Mouse (Mus musculus): ENCODE measurements around the gene Tbc1d24. TPM values are rescaled to one million over a fixed set of nuclear protein-coding genes. Genes with fewer than 3 reads are reported as not detected.
A peak's percentile ranks its signal among the peaks of the same experiment; 100 is the strongest.

Tbc1d24 gene
- polyA plus RNA-seq, 1 experiment = 62.9 TPM

GRCm38 (mm10) chr17:24210591-24210990, 5.2 kb upstream of the Tbc1d24 start:
- Histone ChIP-seq H3K27ac (ENCODE audit: insufficient read depth, low read depth, low read length) (no peak overlapping the region), H3K4me3 (ENCODE audit: low read depth, low read length) (no peak overlapping the region), H3K27me3 (ENCODE audit: control insufficient read depth, insufficient read depth, low read length) (peaks cover 23% of the 10 kb centered on the region), H3K36me3 (ENCODE audit: control insufficient read depth, insufficient read depth, low read length) (peaks cover 4% of the 10 kb centered on the region), H3K4me1 (ENCODE audit: control insufficient read depth, insufficient read depth, insufficient read length, low read length) (peaks cover 34% of the 10 kb centered on the region)
- WGBS = 90% methylated on average over 3 of the region's 3 CpGs
- TF ChIP-seq CTCF (IDR thresholded peaks at IDR 0.05; ENCODE audit: extremely low read depth, insufficient read length, insufficient replicate concordance, low read depth, low read length) = no peak
- no peak for TF ChIP-seq POLR2A (IDR thresholded peaks at IDR 0.05; ENCODE audit: low read depth, low read length)

GRCm38 (mm10) chr17:24209916-24210240, 4.5 kb upstream of the Tbc1d24 start:
- 88% methylated on average over 3 of the region's 3 CpGs for whole genome bisulfite sequencing
- Histone ChIP-seq H3K4me3 (ENCODE audit: low read depth, low read length) (no peak overlapping the region), H3K4me1 (ENCODE audit: control insufficient read depth, insufficient read depth, insufficient read length, low read length) (peaks cover 37% of the 10 kb centered on the region), H3K27me3 (ENCODE audit: control insufficient read depth, insufficient read depth, low read length) (peaks cover 23% of the 10 kb centered on the region), H3K36me3 (ENCODE audit: control insufficient read depth, insufficient read depth, low read length) (no peaks in the 10 kb centered on the region), H3K27ac (ENCODE audit: insufficient read depth, low read depth, low read length) (no peak overlapping the region)
- TF ChIP-seq POLR2A (IDR thresholded peaks at IDR 0.05; ENCODE audit: low read depth, low read length) = no peak
- TF ChIP-seq CTCF (IDR thresholded peaks at IDR 0.05; ENCODE audit: extremely low read depth, insufficient read length, insufficient replicate concordance, low read depth, low read length) = no peak

- no peak within 1 kb of the TSS for H3K27ac ChIP-seq (ENCODE audit: insufficient read depth, low read depth, low read length)
- H3K4me1 ChIP-seq (ENCODE audit: control insufficient read depth, insufficient read depth, insufficient read length, low read length) = peaks cover 43% of the 10 kb centered on the region
- peak within 1 kb of the TSS; percentile 51 for H3K4me3 ChIP-seq (ENCODE audit: low read depth, low read length)
- no peaks in the 10 kb centered on the region for H3K36me3 ChIP-seq (ENCODE audit: control insufficient read depth, insufficient read depth, low read length)
- 8% methylated on average over 42 of the region's 43 CpGs for WGBS
- H3K27me3 ChIP-seq (ENCODE audit: control insufficient read depth, insufficient read depth, low read length) = peaks cover 23% of the 10 kb centered on the region
- TF ChIP-seq POLR2A (IDR thresholded peaks at IDR 0.05; ENCODE audit: low read depth, low read length) (no peak), CTCF (IDR thresholded peaks at IDR 0.05; ENCODE audit: extremely low read depth, insufficient read length, insufficient replicate concordance, low read depth, low read length) (no peak)
Observed at GRCm38 (mm10) chr17:24209043-24209915, 3.9 kb upstream of the Tbc1d24 start, which contains the start of gene Ntn3. Gene Ntn3, minus strand, starts transcription at chr17:24209531.

GRCm38 (mm10) chr17:24208641-24209042, 3.3 kb upstream of the Tbc1d24 start:
- H3K4me3 ChIP-seq (ENCODE audit: low read depth, low read length) = peak overlapping the region; percentile 51
- peaks cover 43% of the 10 kb centered on the region for H3K4me1 ChIP-seq (ENCODE audit: control insufficient read depth, insufficient read depth, insufficient read length, low read length)
- 20% methylated on average over 29 of the region's 29 CpGs for WGBS
- H3K27ac ChIP-seq (ENCODE audit: insufficient read depth, low read depth, low read length) = no peak overlapping the region
- no peaks in the 10 kb centered on the region for H3K36me3 ChIP-seq (ENCODE audit: control insufficient read depth, insufficient read depth, low read length)
- TF ChIP-seq POLR2A (IDR thresholded peaks at IDR 0.05; ENCODE audit: low read depth, low read length) (no peak), CTCF (IDR thresholded peaks at IDR 0.05; ENCODE audit: extremely low read depth, insufficient read length, insufficient replicate concordance, low read depth, low read length) (no peak)
- peaks cover 23% of the 10 kb centered on the region for H3K27me3 ChIP-seq (ENCODE audit: control insufficient read depth, insufficient read depth, low read length)

GRCm38 (mm10) chr17:24207768-24208640, 2.6 kb upstream of the Tbc1d24 start:
- Histone ChIP-seq H3K4me3 (ENCODE audit: low read depth, low read length) (peak overlapping the region; percentile 51; the same call in 1 of the 2 replicates), H3K27me3 (ENCODE audit: control insufficient read depth, insufficient read depth, low read length) (peaks cover 23% of the 10 kb centered on the region), H3K4me1 (ENCODE audit: control insufficient read depth, insufficient read depth, insufficient read length, low read length) (peaks cover 43% of the 10 kb centered on the region), H3K36me3 (ENCODE audit: control insufficient read depth, insufficient read depth, low read length) (no peaks in the 10 kb centered on the region), H3K27ac (ENCODE audit: insufficient read depth, low read depth, low read length) (no peak overlapping the region)
- TF ChIP-seq POLR2A (IDR thresholded peaks at IDR 0.05; ENCODE audit: low read depth, low read length) (no peak), CTCF (IDR thresholded peaks at IDR 0.05; ENCODE audit: extremely low read depth, insufficient read length, insufficient replicate concordance, low read depth, low read length) (no peak)
- WGBS = 90% methylated on average over 34 of the region's 34 CpGs

GRCm38 (mm10) chr17:24206451-24207351, 1.3 kb upstream of the Tbc1d24 start:
- Histone ChIP-seq H3K4me3 (ENCODE audit: low read depth, low read length) (peak overlapping the region; percentile 59), H3K27me3 (ENCODE audit: control insufficient read depth, insufficient read depth, low read length) (peaks cover 23% of the 10 kb centered on the region), H3K4me1 (ENCODE audit: control insufficient read depth, insufficient read depth, insufficient read length, low read length) (peaks cover 45% of the 10 kb centered on the region), H3K36me3 (ENCODE audit: control insufficient read depth, insufficient read depth, low read length) (no peaks in the 10 kb centered on the region), H3K27ac (ENCODE audit: insufficient read depth, low read depth, low read length) (no peak overlapping the region)
- TF ChIP-seq POLR2A (IDR thresholded peaks at IDR 0.05; ENCODE audit: low read depth, low read length) (no peak), CTCF (IDR thresholded peaks at IDR 0.05; ENCODE audit: extremely low read depth, insufficient read length, insufficient replicate concordance, low read depth, low read length) (no peak)
- WGBS = 8% methylated on average over 62 of the region's 62 CpGs
